Mouse (Mus musculus) right cerebral cortex, adult 2 months (tissue): ENCODE measurements around the gene Agpat4.
"Not testable (repeated sequence)": the region's sequence is repeated elsewhere in the genome, so short reads cannot be mapped to it uniquely, and the experiment has no call there.

Source experiments
- DNase-seq, 2 experiments: peaks; one replicate each; pipeline ENCODE4 v3.0.0; 2021 to 2022; ENCODE audit warnings: low spot score in 2 of 2

Gene Agpat4

DNA sequence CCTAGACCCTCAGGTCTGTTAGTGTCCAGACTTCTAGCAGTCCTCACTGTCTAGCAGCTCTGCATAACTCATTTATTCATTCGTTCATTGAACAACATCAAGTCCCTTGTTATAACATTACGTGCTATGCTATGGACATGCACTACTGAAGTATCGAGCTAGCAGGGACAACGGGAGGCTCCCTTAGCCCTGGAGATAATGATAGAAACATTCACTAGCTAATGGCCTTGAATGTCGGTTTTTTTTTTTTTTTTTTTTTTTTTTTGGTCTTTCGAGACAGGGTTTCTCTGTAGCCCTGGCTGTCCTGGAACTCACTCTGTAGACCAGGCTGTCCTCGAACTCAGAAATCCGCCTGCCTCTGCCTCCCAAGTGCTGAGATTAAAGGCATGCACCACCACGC is 3.8 kb downstream of the Agpat4 start:
- DNase-seq, result not testable (repeated sequence)

DNA sequence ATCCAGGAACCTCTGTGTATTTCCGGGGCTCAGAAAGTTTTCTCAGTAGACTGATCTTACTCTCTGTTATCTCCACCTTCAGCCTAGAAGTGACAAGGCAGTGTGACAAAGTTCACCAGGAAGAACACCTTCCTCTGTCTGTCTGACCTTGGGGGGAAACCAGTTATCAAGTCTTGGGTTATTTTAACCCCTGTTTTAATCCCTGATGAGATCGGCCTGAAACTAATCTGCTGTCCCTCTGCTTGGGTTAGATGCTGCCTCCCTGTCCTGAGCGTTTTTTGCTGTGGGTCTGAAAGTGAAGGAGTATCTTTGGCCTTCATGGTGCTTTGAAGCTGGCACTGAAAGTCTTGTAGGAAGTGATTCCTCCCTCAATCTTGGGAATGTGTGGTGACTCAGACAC is 4.7 kb downstream of the Agpat4 start:
- DNase-seq, result no peak

DNA sequence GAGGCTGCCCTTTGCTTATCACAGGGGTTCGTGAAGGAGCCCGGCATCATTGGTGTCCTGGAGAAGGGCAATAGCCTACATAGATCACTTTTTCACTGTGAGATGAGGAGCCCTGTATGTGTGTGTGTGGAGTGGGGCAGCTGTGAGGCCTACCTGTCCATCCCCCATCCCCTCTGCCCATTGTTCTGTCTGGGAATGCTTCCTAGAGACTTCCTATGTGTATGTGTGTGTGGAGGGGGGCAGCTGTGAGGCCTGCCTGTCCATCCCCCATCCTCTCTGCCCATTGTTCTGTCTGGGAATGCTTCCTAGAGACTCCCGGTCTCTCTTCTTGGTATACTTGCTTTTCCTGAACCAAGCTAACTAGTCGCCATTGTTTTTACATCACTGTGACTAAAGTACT is 8.6 kb downstream of the Agpat4 start:
- DNase-seq, result no peak

DNA sequence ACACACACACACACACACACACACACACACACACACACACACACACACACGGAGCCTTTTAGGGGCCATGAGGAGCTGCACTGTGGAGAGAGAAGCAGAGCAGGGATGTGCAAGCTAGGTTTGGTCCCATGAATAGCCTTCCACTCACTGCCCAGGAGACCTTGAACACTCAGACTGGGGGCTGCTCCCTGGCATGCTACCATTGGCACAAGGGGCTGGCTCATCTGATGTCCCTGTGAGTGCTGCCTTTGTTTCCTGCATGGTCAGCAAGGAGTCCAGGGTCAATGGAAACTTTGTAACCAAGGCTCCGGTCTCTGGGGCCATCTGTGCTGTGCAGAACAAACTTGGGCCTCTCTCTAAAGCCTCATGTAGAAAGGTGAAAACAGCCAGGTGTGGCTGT is 10.5 kb downstream of the Agpat4 start:
- DNase-seq, result no peak

DNA sequence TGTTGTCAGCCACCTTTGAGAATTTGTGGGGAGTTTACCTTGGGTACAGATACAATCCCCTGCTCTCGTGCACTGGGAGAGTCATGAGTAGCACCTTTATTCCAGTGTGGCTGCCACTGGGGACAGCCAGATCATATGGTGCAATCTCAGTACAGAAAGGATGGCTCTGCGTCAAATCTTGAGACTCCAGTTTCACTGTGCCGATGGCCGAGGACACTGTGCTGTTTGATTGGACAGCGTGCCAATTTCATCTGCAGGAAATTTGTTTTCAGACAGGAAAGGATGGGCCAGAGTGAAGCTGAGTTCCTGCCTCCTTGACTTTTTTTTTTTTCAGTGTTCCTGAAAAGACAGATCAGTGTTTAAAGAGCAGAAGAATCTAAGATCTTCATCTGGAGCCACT is 12.7 kb downstream of the Agpat4 start:
- no peak for DNase-seq

DNA sequence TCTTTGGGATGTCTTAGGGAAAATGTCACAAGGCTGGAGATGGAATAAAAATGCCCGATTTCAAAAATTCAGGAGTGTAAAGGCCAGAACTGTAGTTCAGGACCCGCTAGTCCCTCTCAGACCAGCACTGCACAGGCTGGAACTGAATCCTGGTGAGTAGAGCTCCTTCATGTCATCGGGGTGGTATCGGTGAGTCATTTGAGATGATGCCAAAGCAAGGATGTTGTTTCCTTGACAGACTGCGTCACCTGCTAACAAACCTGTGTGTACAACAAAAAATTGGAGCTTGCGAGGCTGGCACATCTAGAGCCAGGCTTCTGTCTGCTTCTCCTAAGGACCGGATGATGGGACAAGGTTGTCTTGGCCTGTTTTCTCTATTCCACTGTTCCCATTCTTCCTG is 13.1 kb downstream of the Agpat4 start:
- DNase-seq, result no peak

DNA sequence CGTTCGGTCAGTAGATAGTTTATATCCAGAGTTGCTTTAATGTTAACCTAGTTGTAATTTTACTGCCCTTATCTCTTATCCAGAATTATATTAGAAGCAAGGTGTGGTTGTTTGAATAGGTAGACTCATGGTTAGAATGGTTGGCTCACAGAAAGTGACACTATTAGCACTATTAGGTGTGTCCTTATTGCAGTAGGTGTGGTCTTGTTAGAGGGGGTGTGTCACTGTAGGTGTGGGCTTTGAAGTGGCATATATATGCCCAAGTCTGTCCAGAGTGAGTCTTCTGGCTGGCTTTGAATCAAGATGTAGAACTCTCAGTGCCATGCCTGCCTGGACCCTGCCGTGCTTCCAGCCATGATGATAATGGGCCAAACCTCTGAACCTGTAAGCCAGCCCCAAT is 14.4 kb downstream of the Agpat4 start:
- DNase-seq, result no peak

DNA sequence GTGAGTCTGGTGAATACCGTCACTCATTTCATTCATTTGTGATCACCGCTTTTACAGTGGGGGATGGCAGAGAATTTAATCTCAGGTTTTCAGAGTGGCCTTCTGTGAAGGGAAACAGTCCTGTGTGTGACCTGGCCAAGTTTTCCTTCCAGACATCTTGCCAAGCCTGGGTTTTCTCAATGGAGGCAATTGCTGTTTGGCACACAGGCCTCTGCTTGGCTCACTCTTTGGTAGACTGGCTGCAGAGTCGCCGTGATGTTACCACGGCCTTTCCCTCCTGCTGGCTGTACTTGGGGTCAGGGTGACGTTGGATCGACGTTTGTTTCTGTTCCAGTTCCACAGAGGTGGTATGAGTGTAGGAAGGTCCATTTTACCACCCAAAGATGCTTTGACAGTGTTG is 15.5 kb downstream of the Agpat4 start:
- DNase-seq, result no peak

DNA sequence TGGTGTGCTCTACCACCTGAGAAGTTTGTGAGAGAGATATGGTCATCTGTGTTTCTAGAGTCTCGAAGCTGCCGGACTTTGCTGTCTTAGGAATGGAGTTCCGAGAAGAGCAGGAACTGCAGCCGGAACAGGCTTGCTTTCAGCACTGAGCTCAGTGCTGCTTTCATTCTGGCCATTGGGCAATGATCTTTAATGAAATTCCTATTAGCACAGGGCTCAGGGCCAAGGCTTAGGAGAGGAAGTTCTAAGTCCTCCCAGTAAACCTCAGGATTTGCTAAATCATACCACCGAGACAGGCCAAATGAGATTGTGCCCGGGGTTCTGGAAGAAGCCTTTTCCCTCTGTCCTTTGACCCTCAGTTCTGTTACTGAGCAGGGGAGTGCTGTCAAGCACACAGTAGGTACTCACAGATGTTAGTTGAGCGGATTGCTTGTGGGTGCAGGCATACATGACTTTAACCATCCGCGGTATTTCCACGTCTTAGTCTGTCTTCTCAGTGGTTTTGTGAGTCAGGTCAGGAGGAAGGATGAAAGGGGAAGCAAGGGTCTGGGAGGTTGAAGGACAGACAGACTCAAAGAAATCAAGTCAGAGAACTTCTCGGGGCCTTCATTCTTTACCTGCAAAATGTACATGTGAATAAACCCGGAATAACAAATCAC is 16.6 kb downstream of the Agpat4 start:
- DNase-seq, result no peak

DNA sequence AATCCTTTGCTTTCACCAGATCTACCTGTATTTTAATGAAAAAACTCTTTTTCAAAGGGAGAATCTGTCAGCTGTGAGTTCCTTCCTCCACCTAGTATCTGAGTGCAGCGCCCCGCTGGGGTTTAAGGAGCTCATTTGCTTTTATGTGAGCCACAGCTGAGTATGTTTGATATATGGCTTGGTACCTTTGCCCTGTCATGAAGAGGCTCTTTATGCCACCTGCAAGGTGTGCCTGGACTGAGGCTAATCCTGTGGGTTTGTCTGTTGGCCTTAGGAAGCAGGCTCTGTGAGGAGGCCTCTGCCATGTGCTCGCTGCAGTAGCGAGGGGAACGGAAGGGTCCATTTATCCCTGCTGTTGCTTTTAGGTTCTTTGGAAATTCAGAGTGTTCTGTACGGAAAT is 19.9 kb downstream of the Agpat4 start:
- no peak for DNase-seq

DNA sequence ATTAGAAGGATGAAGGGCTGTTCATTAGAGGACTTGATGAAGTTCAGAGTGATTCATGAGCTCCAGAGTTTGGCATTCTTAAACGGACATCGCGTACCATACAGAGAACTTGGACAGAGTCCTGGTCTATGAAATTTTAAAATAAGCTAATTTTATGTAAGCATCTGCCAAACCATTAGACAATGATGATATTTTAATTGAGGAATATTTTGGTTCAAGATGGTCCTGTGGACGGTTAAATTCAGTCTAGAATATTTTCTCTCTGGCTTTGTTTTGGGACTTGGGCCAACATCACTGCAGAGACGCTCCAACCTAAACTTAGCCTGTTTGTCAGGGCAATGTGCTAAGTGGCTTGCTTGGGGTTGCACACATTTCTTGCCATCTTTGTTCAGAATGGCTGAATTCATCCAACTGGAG is 25.5 kb downstream of the Agpat4 start:
- DNase-seq, result no peak

DNA sequence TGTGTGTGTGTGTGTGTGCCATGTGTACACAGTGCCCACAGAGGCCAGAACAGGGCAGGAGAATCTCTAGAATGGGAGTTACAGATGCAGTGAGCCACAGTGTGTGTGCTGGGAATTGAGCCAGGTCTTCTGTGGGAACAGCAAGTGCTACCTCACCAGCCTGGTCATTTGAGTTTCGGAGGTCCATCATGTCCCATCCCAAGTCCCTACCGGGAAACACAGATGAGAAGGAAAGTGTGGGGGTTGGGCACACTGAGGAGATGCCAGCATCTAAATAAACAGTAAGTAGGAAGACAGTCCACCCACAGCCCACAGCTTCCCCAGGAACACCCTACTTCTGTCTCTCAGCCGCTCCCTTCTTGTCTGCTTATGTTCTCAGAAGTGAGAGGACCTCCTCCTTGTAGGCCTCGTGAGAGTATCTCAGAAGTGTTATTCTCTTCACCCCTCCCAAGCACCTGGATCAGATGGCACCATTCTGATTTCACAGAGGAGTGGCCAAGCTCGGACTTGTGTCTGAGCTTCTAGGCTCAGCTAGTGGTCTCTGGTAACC is 27.7 kb downstream of the Agpat4 start:
- peak; percentile 36 to 53 for DNase-seq

DNA sequence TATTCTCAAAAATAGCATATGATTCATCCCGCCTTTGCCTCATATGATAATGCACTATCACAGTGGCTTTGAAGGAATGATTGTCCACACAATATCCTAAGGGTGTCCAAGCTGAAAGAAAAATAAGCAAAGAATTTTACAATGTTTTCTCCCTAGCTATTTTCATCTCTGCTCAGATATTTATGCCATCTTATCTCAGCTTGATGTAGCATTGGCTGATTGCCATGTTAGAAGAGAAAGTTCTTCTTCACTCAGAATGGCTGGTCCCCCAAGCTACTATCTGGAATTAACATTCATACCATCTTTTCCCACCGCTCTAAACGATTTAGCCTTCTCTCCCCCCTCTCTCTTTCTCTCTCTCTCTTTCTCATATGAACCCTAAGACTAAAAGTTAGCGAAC is 29.3 kb downstream of the Agpat4 start:
- no peak for DNase-seq

DNA sequence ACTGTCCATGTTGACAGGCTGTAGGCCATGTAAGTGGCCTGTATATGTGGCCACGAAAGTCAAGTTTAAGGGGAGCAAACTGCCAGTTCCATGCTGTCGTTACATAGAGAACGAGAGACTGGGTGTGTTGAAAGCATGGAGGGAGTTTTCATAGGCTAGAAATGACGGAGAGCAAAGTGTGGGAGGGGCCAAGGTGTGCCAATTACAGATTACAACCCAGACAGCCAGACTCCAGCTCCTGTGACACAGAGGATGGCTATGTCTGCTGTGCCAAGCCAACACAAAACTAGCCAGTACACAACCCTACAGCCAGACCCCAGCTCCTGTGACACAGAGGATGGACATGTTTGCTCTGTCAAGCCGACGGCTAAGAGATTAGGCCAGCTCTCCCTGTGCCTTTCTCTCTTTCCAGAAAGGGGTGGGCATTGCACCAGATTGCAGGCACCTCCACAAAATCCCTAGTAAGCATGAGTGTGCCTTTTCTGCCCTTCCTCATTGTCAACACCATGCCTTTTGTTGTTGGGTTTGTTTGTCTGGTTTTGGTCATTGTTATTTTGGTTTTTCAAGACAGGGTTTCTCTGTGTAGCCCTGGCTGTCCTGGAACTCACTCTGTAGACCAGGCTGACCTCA is 30.8 kb downstream of the Agpat4 start:
- DNase-seq, result no peak

DNA sequence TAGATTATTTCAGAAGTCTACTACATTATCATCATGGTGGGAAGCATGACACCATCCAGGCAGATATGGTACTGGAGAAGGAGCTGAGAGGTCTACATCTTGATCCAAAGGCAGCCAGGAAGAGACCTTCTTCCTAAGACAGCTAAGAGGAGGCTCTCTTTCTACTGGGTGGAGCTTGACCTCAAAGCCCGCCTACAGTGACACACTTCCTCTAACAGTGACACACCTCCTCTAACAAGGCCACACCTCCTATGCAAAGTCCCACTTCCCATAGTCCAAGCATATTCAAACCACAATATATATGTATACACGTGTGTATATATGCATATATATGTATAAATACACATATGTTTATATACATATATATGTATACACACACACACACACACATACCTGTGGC is 32.5 kb downstream of the Agpat4 start:
- no peak for DNase-seq

DNA sequence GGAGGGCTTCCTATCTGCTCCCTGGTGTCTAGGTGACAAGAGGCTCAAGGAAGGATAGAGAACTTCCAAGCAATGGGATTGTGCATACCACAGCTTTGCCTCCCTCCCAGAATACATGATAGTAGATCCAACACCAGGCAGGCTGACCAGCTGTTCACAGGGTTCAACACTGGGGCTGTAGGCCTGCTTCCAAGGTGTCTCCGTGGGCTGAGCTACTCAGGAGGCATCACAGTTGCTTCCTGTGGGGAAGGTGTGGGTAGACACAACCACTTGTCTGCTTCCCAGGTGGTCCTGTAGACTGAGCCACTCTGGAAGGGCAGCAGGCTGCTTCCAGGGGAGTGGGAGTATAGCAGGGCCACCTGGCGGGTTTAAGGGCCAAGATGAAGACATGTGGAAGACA is 35.8 kb downstream of the Agpat4 start:
- no peak for DNase-seq

DNA sequence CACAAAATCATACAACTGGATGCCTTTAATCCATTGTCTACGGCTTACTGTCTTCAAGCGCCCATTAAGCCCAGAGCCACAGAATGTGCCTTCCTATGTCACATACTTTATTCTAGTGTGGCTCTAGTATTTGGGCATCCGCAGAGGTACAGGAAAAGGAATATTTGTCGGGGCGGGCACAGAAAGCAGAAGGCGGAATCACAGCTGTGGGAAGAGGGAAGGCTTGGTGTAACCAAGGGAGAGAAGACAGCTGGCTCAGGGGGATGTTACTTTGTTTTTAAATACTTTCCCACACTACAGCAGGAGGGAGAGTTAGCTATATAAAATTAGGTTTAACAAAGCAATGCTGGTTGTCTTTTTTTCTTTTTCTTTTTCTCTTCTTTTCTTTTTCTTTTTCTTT is 36.7 kb downstream of the Agpat4 start:
- peak; percentile 59 to 67 for DNase-seq

DNA sequence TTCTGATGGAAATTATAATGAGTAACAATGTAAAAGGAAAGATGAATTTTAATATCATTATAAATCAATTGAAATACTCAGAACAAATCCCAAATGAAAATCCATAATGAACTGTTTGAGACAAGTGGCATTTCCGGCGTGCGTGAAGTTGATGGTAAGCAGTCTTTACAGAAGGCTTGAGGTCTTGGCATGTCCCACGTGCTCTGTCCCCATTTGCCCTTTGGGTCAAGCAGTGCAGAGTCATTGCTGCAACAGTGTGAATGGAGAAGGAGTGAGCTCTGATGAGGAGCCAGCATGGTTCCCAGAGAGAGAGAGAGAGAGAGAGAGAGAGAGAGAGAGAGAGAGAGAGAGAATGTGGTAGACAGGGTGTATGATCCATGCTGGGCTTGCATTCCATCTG is 37.4 kb downstream of the Agpat4 start:
- no peak for DNase-seq

DNA sequence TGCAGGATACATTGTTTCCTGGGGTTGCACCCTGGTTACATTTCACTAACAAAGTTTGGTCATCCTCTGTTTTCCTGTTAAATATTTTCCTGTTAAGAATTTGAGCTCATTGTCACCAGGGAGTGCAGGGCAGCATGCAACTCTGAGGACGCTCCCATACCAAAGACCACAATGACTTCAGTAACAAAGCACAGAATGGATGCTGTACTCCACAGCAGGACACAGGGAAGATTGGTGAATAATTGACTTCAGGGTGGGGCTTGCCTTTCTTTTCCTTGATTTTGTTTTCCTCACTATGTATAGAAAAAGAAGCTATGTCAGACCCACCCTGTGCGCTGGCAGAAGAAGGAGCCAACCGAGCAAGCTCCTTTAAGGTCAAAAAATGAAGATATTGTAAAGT is 38.2 kb downstream of the Agpat4 start:
- no peak for DNase-seq

DNA sequence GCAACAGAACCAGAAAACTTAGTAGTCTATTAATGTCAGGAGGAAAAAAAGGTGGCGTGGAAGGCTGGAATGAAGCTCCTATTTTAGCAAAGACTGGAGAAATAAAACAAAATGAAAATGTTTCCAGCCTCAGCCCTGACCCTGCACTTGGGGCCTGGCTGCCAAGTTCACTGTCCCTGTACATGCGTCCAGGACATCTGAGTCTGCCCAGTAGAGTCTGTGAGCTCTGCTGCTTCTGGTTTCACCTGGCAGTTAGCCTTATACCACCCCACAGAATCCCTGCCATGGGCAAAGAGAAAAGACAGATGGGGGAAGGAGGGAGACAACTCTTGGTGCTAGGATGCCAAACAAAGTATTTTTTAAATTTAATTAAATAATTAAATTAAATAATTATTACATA is 38.7 kb downstream of the Agpat4 start:
- DNase-seq, result no peak

DNA sequence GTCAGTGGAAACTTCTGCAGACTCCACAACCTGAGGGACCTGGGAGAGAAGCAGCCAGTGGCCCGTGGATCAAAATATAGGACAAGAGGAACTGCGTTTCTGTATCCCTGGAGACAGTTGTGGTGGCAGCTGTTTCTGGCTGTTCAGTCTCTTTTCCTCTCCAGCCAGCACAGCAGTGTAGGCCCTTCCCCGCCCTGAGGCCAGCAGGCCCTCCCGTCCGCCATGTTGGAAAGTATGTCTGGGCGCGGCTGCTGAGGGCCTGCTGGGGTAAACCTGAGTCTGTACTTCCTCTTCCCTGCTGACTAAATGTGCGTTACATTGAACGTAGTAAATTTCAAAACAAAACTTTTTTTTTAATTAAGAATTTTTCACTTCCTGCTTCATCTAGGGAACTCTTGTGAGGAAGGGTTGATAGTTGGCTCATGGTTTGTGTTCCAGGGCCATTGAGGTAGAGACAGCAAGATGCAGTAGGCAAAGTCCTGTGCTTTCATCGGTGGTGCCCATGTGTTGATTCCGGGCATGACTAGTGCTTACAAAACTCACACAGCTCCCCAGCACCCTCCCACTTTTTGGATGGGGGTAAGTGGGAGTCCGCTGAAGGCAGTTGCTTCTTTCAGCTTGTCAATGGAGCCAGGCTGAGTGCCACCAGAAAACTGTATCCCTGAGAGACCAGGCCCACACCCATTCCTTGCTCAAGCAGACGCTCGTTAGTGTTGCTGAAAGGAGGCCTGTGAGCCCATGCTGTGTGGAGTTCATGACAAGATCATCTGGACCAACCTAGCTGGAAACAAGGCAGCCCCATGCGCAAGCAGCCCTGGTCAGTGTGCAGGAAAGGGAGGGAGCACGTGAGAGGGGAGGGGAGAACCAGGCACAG is 40.9 kb downstream of the Agpat4 start:
- no peak for DNase-seq

DNA sequence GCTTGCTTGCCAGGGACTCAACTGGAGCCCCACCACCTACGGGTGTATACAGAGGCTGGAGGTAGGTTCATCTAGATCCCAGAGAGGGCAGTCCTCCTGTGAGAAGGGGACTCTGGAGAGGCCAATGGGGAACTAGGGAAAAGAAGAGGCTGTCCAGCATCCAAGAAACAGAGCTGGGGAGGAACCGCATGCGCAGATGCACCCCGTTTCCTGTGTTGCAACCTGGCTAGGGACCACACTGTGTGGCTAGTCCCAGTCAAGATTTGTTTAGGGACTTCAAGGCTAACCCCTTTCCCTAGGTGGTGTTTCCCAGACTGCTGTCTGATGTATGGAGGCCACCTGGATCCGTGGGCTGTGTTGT is 41.5 kb downstream of the Agpat4 start:
- DNase-seq, result no peak

DNA sequence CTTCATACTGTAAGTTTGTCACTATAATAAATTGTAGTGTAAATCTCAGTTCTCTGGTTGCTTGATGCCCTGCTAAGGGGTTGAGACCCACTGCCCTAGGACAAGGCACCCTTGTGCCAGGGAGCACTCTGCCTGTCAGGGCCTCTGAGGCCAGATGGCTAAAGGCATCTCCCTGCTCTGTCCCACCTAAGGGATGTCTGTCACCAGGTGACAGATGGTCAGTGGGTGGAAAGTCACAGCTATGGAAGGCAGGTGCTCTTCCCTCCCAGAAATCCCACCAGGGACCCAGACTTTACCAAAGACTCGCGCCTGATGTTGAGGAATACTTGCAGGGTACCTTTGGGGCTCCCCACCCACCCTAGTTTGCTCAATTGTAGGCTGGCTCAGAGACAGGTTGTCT is 42.0 kb downstream of the Agpat4 start:
- DNase-seq, result no peak
